Mouse (Mus musculus) myocyte (in vitro differentiated cells): ENCODE data around the gene Kdelr2.

ENCODE experiments used
- MAX ChIP-seq: IDR thresholded peaks from one replicate; pipeline ENCODE4 v1.6.1; 2011; ENCODE audit warnings: low read depth, mild to moderate bottlenecking, control low read depth
- POLR2A ChIP-seq: IDR thresholded peaks from one replicate; pipeline ENCODE4 v1.6.1; 2011; ENCODE audit warnings: low read depth, mild to moderate bottlenecking, control low read depth, moderate library complexity; ENCODE audit not compliant: insufficient read length
- POLR2AphosphoS2 ChIP-seq: IDR thresholded peaks from one replicate; pipeline ENCODE4 v1.6.1; 2011; ENCODE audit warnings: low read depth, control low read depth; ENCODE audit not compliant: insufficient read length
- TCF12 ChIP-seq: IDR thresholded peaks from one replicate; pipeline ENCODE4 v1.6.1; 2011; ENCODE audit warnings: mild to moderate bottlenecking, control low read depth; ENCODE audit not compliant: poor library complexity, insufficient read depth, severe bottlenecking
- USF1 ChIP-seq: IDR thresholded peaks from one replicate; pipeline ENCODE4 v1.6.1; 2011; ENCODE audit warnings: low read depth, mild to moderate bottlenecking, control low read depth, moderate library complexity

DNA sequence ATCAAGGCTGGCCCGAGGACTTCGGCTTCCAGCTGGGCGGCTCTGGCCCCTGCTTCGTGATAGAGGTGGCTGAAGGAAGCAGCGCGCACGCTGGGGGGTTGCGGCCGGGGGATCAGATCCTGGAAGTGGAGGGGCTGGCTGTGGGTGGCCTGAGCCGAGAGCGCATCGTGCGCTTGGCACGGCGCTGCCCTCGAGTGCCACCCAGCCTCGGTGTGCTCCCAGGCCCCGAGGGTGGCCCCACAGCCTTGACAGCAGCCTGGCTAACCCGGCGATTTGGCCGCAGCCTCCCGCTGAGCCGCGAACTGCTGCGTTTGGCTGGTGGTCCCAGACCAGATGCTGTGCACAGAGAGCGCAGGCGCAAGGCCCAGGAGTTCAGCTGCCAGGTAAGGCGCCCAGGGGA, 46.1 kb upstream of the Kdelr2 start:
- no peak for TF ChIP-seq POLR2A
- TF ChIP-seq MAX: no peak
- TF ChIP-seq TCF12: no peak
- no peak for TF ChIP-seq POLR2AphosphoS2
- TF ChIP-seq USF1: no peak
